18 mouse cellular contexts compared by ENCODE assay signal in the genomic region with DNA sequence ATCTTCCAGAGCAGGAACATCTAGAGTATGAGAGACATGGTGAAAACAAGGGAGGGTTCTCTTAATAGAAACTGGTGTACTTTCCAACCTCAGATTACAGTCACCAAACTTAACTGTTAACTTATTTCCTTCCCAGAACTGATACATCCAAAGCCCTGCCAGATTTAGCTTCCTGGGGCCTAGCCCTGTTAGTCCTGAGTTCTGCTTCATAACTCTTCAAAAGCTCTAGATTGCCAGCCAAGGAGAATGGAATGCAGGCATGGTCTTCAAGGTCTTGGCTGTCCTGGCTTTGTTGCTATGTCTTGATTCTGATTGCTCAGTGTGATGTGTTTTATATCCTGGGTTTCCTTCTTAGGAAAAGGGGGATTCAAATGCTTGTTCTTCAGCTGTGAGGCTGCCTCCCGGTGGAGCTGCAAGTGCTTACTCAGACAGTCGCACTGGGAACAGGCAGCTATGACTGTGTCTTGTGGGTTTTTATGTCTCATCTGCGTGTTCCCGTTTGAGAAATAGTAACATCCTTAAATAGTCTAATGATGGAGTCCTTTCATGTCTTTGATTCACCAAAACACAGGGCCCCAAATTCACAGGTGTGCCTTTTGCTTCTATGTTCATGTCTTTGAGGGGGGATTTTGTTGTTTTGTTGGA. TPM values are rescaled to one million over a fixed set of nuclear protein-coding genes. Genes with fewer than 3 reads are reported as not detected.
DNase-seq lines count a peak whose midpoint lies in the region; ATAC-seq and TF ChIP-seq lines count a peak whose summit lies in the region.
"Had no signal": no experiment of that assay in that cellular context is flagged by ENCODE, and none has a peak within 500 bp of the region (broad histone marks: within the 10 kb centered on the region; RNA-seq: fewer than 3 reads in every experiment).

No protein-coding gene starts in this region.

- WGBS in kidney, embryonic 15.5 days: 73% methylated on average over 4 of the region's 4 CpGs
- WGBS in embryonic facial prominence, embryonic 12.5 days: 86% methylated on average over 4 of the region's 4 CpGs
- WGBS in hindbrain, postnatal 0 days: 81% methylated on average over 4 of the region's 4 CpGs

- H3K4me3 ChIP-seq in kidney, embryonic 15.5 days (replicated peaks): no peak overlapping the region
- no peak overlapping the region for H3K4me3 ChIP-seq in embryonic facial prominence, embryonic 12.5 days
- no peak overlapping the region for H3K4me3 ChIP-seq in hindbrain, postnatal 0 days (ENCODE audit: low read length)
- H3K4me3 ChIP-seq: hindbrain, embryonic 13.5 days; intestine, embryonic 15.5 days had no signal

- peaks cover 25% of the 10 kb centered on the region; the same call in 1 of the 2 replicates for H3K36me3 ChIP-seq in kidney, embryonic 15.5 days
- H3K36me3 ChIP-seq in embryonic facial prominence, embryonic 12.5 days: 0 out of 2 replicates have a peak, but pooled peaks cover 8% of the 10 kb centered on the region
- H3K36me3 ChIP-seq in hindbrain, postnatal 0 days (ENCODE audit: insufficient read depth, low read length): 0 out of 2 replicates have a peak, but pooled peaks cover 4% of the 10 kb centered on the region
- H3K36me3 ChIP-seq: intestine, embryonic 15.5 days had no signal

- no peak overlapping the region for H3K4me2 ChIP-seq in kidney, embryonic 15.5 days
- no peak overlapping the region for H3K4me2 ChIP-seq in embryonic facial prominence, embryonic 12.5 days (replicated peaks)
- H3K4me2 ChIP-seq in hindbrain, postnatal 0 days (ENCODE audit: low read depth, low read length): no peak overlapping the region
- H3K4me2 ChIP-seq: hindbrain, embryonic 13.5 days; intestine, embryonic 15.5 days had no signal

- ATAC-seq in kidney, embryonic 15.5 days (replicated peaks; ENCODE audit: low FRiP score): no peak
- ATAC-seq in embryonic facial prominence, embryonic 12.5 days (ENCODE audit: insufficient number of reproducible peaks, insufficient read depth, low FRiP score, low TSS enrichment): no peak
- ATAC-seq in hindbrain, postnatal 0 days: no peak
- ATAC-seq: intestine, embryonic 15.5 days; liver, postnatal 0 days had no signal

- DNase-seq in adrenal gland, adult 2 months: peak; percentile 22
- no peak for DNase-seq in adrenal gland, postnatal 14 days
- DNase-seq in kidney, adult 9 months: no peak
- DNase-seq in 3T3-L1 (ENCODE audit: low read depth, low spot score): peak; percentile 77
- DNase-seq in spleen, adult 18-20 months: no peak
- no peak for DNase-seq in hindbrain, postnatal 0 days (ENCODE audit: low spot score)
- DNase-seq: cerebellum, adult 11 months; cerebellum, postnatal 36 days; kidney, postnatal 14 days; layer of hippocampus, adult 9-11 months; liver; liver, postnatal 0 days; lung, postnatal 14 days; thymus, adult 2 months had no signal

- peak overlapping the region; percentile 68 for H3K27ac ChIP-seq in kidney, embryonic 15.5 days
- peak overlapping the region; percentile 55 for H3K27ac ChIP-seq in embryonic facial prominence, embryonic 12.5 days
- no peak overlapping the region for H3K27ac ChIP-seq in hindbrain, postnatal 0 days
- H3K27ac ChIP-seq: hindbrain, embryonic 13.5 days; intestine, embryonic 15.5 days had no signal

- no peaks in the 10 kb centered on the region for H3K27me3 ChIP-seq in kidney, embryonic 15.5 days
- no peaks in the 10 kb centered on the region for H3K27me3 ChIP-seq in embryonic facial prominence, embryonic 12.5 days
- no peaks in the 10 kb centered on the region for H3K27me3 ChIP-seq in hindbrain, postnatal 0 days (ENCODE audit: insufficient read depth, low read length)
- H3K27me3 ChIP-seq: hindbrain, embryonic 13.5 days; intestine, embryonic 15.5 days had no signal

- no peaks in the 10 kb centered on the region for H3K9me3 ChIP-seq in kidney, embryonic 15.5 days (replicated peaks)
- H3K9me3 ChIP-seq in embryonic facial prominence, embryonic 12.5 days: no peaks in the 10 kb centered on the region
- no peaks in the 10 kb centered on the region for H3K9me3 ChIP-seq in hindbrain, postnatal 0 days (ENCODE audit: low read length)
- H3K9me3 ChIP-seq: hindbrain, embryonic 13.5 days; intestine, embryonic 15.5 days had no signal

- H3K9ac ChIP-seq in kidney, embryonic 15.5 days: no peak overlapping the region
- no peak overlapping the region for H3K9ac ChIP-seq in embryonic facial prominence, embryonic 12.5 days
- no peak overlapping the region for H3K9ac ChIP-seq in hindbrain, postnatal 0 days (replicated peaks; ENCODE audit: low read length)
- H3K9ac ChIP-seq: hindbrain, embryonic 13.5 days; intestine, embryonic 15.5 days; liver, postnatal 0 days had no signal

- H3K4me1 ChIP-seq in kidney, embryonic 15.5 days: peaks cover 28% of the 10 kb centered on the region
- 0 out of 2 replicates have a peak, but pooled peaks cover 3% of the 10 kb centered on the region for H3K4me1 ChIP-seq in embryonic facial prominence, embryonic 12.5 days
- no peaks in the 10 kb centered on the region for H3K4me1 ChIP-seq in hindbrain, postnatal 0 days (ENCODE audit: insufficient read depth, low read length)

- no peak for TF ChIP-seq CTCF in hindbrain, postnatal 0 days (IDR thresholded peaks at IDR 0.05; ENCODE audit: low read depth)

RNA-seq across cellular contexts. Expression of a gene that starts 32.1 kb away (rescaled TPM):
- total RNA-seq in adrenal gland, adult 2 months (2021): 100 to 1,000 TPM in 1 of 2 experiments, 10 to 100 TPM in 1; 78.7 to 115 TPM
- polyA plus RNA-seq in adrenal gland, adult 2 months (2012; rRNA removed): 6.6 and 12.7 TPM in 2 replicates
- 94.0 and 102 TPM in 2 replicates for total RNA-seq in adrenal gland, postnatal 14 days (2021)
- polyA plus RNA-seq in kidney, embryonic 15.5 days (2015; fragmentation: Nextera tagmentation; extraction: Ambion mirVana): 135 and 160 TPM in 2 replicates
- 143 and 159 TPM in 2 replicates for polyA plus RNA-seq in embryonic facial prominence, embryonic 12.5 days (2016; fragmentation: Nextera tagmentation; extraction: Ambion mirVana)
- 64.8 and 67.1 TPM in 2 replicates for total RNA-seq in hindbrain, postnatal 0 days (2014; rRNA removed)
- polyA plus RNA-seq in hindbrain, postnatal 0 days (2015; fragmentation: Nextera tagmentation; extraction: Ambion mirVana): 177 and 190 TPM in 2 replicates

RNA-seq across cellular contexts. Expression of a gene that starts 47.8 kb away (rescaled TPM):
- total RNA-seq in adrenal gland, adult 2 months (2021): 100 to 1,000 TPM; 127 to 133 TPM
- polyA plus RNA-seq in adrenal gland, adult 2 months (2012; rRNA removed): 196 and 209 TPM in 2 replicates
- 73.3 and 77.0 TPM in 2 replicates for total RNA-seq in adrenal gland, postnatal 14 days (2021)
- 101 and 105 TPM in 2 replicates for polyA plus RNA-seq in kidney, embryonic 15.5 days (2015; fragmentation: Nextera tagmentation; extraction: Ambion mirVana)
- 73.7 and 83.2 TPM in 2 replicates for polyA plus RNA-seq in embryonic facial prominence, embryonic 12.5 days (2016; fragmentation: Nextera tagmentation; extraction: Ambion mirVana)
- total RNA-seq in hindbrain, postnatal 0 days (2014; rRNA removed): 47.4 and 54.0 TPM in 2 replicates
- 30.8 and 39.4 TPM in 2 replicates for polyA plus RNA-seq in hindbrain, postnatal 0 days (2015; fragmentation: Nextera tagmentation; extraction: Ambion mirVana)

Comparison
In these comparisons a context has a peak if more than half of its experiments do, and no peak if none do; other contexts are left out.
1. DNase-seq: peak in adrenal gland, adult 2 months (single experiment) and 3T3-L1 (single experiment); none in adrenal gland, postnatal 14 days (single experiment), kidney, adult 9 months (single experiment), spleen, adult 18-20 months (0 of 2) and hindbrain, postnatal 0 days (single experiment).